In the genomic region with DNA sequence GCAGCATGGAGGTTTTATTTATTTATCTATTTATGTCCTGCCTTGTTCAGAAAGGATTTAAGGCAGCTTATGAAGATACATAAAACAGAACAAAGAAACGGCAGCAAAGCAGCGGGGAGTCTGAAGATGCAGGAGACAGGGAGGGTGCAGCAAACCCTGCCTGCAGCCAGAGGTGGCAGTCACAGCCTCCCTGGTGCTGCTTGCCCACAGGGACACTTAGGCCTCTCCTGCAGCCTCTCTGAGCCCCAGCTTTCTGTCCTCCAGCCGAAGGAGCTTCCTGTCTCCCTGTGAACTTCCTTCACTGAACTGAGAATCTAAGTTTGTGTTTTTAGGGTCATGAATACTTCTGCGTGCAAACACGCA, we compare ENCODE assay signal across 16 mouse cellular contexts.
DNase-seq lines count a peak whose midpoint lies in the region; ATAC-seq and TF ChIP-seq lines count a peak whose summit lies in the region.
"Had no signal": no experiment of that assay in that cellular context is flagged by ENCODE, and none has a peak within 500 bp of the region (broad histone marks: within the 10 kb centered on the region; RNA-seq: fewer than 3 reads in every experiment).

No protein-coding gene starts in this region.

- DNase-seq in left cerebral cortex, adult 2 months (ENCODE audit: extremely low spot score in 1 of 2, low spot score in 2 of 2), result no peak
- no peak for DNase-seq in left cerebral cortex, postnatal 36 days (ENCODE audit: low spot score in 2 of 2)
- DNase-seq in forebrain, postnatal 0 days, result peak; percentile 12
- no peak for DNase-seq in yolk sac, embryonic 10.5 days (ENCODE audit: low spot score)
- DNase-seq in c-Kit-positive CD71-positive TER-119-positive erythroid progenitor cells, embryonic 14.5 days (ENCODE audit: low spot score), result no peak
- DNase-seq in kidney, postnatal 36 days, result no peak
- DNase-seq: adrenal gland, postnatal 36 days; heart, postnatal 14 days; liver, embryonic 13.5 days; spleen, adult 18-20 months had no signal

- H3K4me2 ChIP-seq in forebrain, postnatal 0 days (ENCODE audit: low read depth), result no peak overlapping the region
- H3K4me2 ChIP-seq in midbrain, embryonic 13.5 days (replicated peaks), result no peak overlapping the region
- H3K4me2 ChIP-seq in neural tube, embryonic 15.5 days, result no peak overlapping the region
- H3K4me2 ChIP-seq: heart, embryonic 11.5 days; limb, embryonic 12.5 days; liver, embryonic 13.5 days; lung, embryonic 15.5 days had no signal

- no peaks in the 10 kb centered on the region for H3K27me3 ChIP-seq in forebrain, postnatal 0 days (ENCODE audit: insufficient read depth, low read length)
- H3K27me3 ChIP-seq in midbrain, embryonic 13.5 days, result no peaks in the 10 kb centered on the region
- H3K27me3 ChIP-seq in neural tube, embryonic 15.5 days (replicated peaks), result no peaks in the 10 kb centered on the region; the same call in 1 of the 2 replicates
- H3K27me3 ChIP-seq: liver, embryonic 13.5 days; lung, embryonic 15.5 days had no signal

- TF ChIP-seq CTCF in left cerebral cortex, adult 2 months (IDR thresholded peaks at IDR 0.05), result peak; percentile 5
- peak; percentile 15; the same call in 1 of the 2 replicates for TF ChIP-seq CTCF in forebrain, postnatal 0 days (IDR thresholded peaks at IDR 0.05; ENCODE audit: low read depth)

- peaks cover 5% of the 10 kb centered on the region; the same call in 1 of the 2 replicates for H3K4me1 ChIP-seq in forebrain, postnatal 0 days (ENCODE audit: insufficient read depth)
- peaks cover 30% of the 10 kb centered on the region for H3K4me1 ChIP-seq in midbrain, embryonic 13.5 days (replicated peaks)
- H3K4me1 ChIP-seq in neural tube, embryonic 15.5 days, result peaks cover 18% of the 10 kb centered on the region
- H3K4me1 ChIP-seq: embryonic facial prominence, embryonic 10.5 days; limb, embryonic 12.5 days; liver, embryonic 13.5 days; lung, embryonic 15.5 days had no signal

- no peaks in the 10 kb centered on the region for H3K9me3 ChIP-seq in forebrain, postnatal 0 days (ENCODE audit: low read length)
- H3K9me3 ChIP-seq in midbrain, embryonic 13.5 days, result no peaks in the 10 kb centered on the region
- no peaks in the 10 kb centered on the region for H3K9me3 ChIP-seq in neural tube, embryonic 15.5 days (replicated peaks)
- H3K9me3 ChIP-seq: embryonic facial prominence, embryonic 10.5 days; limb, embryonic 12.5 days; liver, embryonic 13.5 days; lung, embryonic 15.5 days had no signal

- no peak overlapping the region for H3K4me3 ChIP-seq in left cerebral cortex, adult 2 months
- H3K4me3 ChIP-seq in forebrain, postnatal 0 days (ENCODE audit: low read depth, low read length), result no peak overlapping the region
- no peak overlapping the region for H3K4me3 ChIP-seq in midbrain, embryonic 13.5 days (replicated peaks)
- H3K4me3 ChIP-seq in neural tube, embryonic 15.5 days (replicated peaks), result no peak overlapping the region
- H3K4me3 ChIP-seq: embryonic facial prominence, embryonic 10.5 days; limb, embryonic 12.5 days; liver, embryonic 13.5 days; lung, embryonic 15.5 days had no signal

- ATAC-seq in forebrain, postnatal 0 days, result peak; percentile 47; the same call in 1 of the 2 replicates
- no peak for ATAC-seq in midbrain, embryonic 13.5 days
- peak; percentile 53 for ATAC-seq in neural tube, embryonic 15.5 days (ENCODE audit: low FRiP score)

- WGBS in forebrain, postnatal 0 days, result 60% methylated on average over 5 of the region's 5 CpGs
- WGBS in midbrain, embryonic 13.5 days, result 54% methylated on average over 5 of the region's 5 CpGs
- 51% methylated on average over 5 of the region's 5 CpGs for WGBS in neural tube, embryonic 15.5 days

- H3K27ac ChIP-seq in left cerebral cortex, adult 2 months, result no peak overlapping the region
- H3K27ac ChIP-seq in forebrain, postnatal 0 days (ENCODE audit: low read depth, low read length), result no peak overlapping the region
- H3K27ac ChIP-seq in midbrain, embryonic 13.5 days, result peak overlapping the region; percentile 59
- peak overlapping the region; percentile 72 for H3K27ac ChIP-seq in neural tube, embryonic 15.5 days (replicated peaks)
- H3K27ac ChIP-seq: embryonic facial prominence, embryonic 10.5 days; limb, embryonic 12.5 days; liver, embryonic 13.5 days; lung, embryonic 15.5 days had no signal

- peak overlapping the region; percentile 25; the same call in 1 of the 2 replicates for H3K9ac ChIP-seq in forebrain, postnatal 0 days
- H3K9ac ChIP-seq in midbrain, embryonic 13.5 days (replicated peaks), result no peak overlapping the region
- no peak overlapping the region; the same call in 1 of the 2 replicates for H3K9ac ChIP-seq in neural tube, embryonic 15.5 days (replicated peaks)
- H3K9ac ChIP-seq: limb, embryonic 12.5 days; liver, embryonic 13.5 days; lung, embryonic 15.5 days had no signal

- intact Hi-C loops in left cerebral cortex, adult 2 months (cut with DNase I), result no loop called here
- intact Hi-C loops in left cerebral cortex, postnatal 36 days (cut with DNase I), result no loop called here

- H3K36me3 ChIP-seq in forebrain, postnatal 0 days (ENCODE audit: insufficient read depth), result no peaks in the 10 kb centered on the region
- no peaks in the 10 kb centered on the region for H3K36me3 ChIP-seq in midbrain, embryonic 13.5 days
- H3K36me3 ChIP-seq in neural tube, embryonic 15.5 days, result no peaks in the 10 kb centered on the region
- H3K36me3 ChIP-seq: embryonic facial prominence, embryonic 10.5 days; limb, embryonic 12.5 days; liver, embryonic 13.5 days; lung, embryonic 15.5 days had no signal

Comparison
In these comparisons a context has a peak if more than half of its experiments do, and no peak if none do; other contexts are left out.
1. H3K27ac ChIP-seq: peak in midbrain, embryonic 13.5 days (single experiment) and neural tube, embryonic 15.5 days (single experiment); none in left cerebral cortex, adult 2 months (single experiment) and forebrain, postnatal 0 days (single experiment).